Mouse (Mus musculus): ENCODE measurements around the gene Acot6. TPM values are rescaled to one million over a fixed set of nuclear protein-coding genes. Genes with fewer than 3 reads are reported as not detected.
"Not testable (repeated sequence)": the region's sequence is repeated elsewhere in the genome, so short reads cannot be mapped to it uniquely, and the experiment has no call there.

Gene Acot6
- total and polyA plus RNA-seq, 3 experiments = 3.2 to 3.3 TPM; not detected in 1

DNA sequence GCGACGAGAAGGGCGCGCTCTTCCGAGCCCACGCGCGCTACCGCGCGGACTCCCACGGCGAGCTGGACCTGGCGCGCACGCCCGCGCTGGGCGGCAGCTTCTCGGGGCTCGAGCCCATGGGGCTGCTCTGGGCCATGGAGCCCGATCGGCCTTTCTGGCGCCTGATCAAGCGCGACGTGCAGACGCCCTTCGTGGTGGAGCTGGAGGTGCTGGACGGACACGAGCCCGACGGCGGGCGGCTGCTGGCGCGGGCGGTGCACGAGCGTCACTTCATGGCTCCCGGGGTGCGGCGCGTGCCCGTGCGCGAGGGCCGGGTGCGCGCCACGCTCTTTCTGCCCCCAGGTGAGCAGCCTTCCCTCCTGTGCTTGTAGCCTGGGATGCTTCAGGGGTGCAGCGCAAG, 30.9 kb upstream of the Acot6 start:
- not testable (repeated sequence) for H3K27ac ChIP-seq (ENCODE audit: control insufficient read depth, low read depth, low read length); H3K9ac ChIP-seq (ENCODE audit: control insufficient read depth, low read depth, low read length, poor library complexity, severe bottlenecking); H3K27me3 ChIP-seq (ENCODE audit: control insufficient read depth in 1 of 2, insufficient read depth in 2 of 2, low read length in 2 of 2); H3K79me2 ChIP-seq (ENCODE audit: control insufficient read depth, insufficient read depth, low read length, poor library complexity); H3K9me3 ChIP-seq (replicated peaks; ENCODE audit: insufficient read depth, low read length); H3K36me3 ChIP-seq (ENCODE audit: control insufficient read depth in 1 of 2, insufficient read depth in 2 of 2, low read length in 2 of 2); DNase-seq (ENCODE audit: low read depth, low spot score); H3K4me3 ChIP-seq (ENCODE audit: control insufficient read depth in 1 of 2, insufficient read depth in 1 of 2, low read depth in 2 of 2, low read length in 2 of 2); H3K4me1 ChIP-seq (ENCODE audit: control insufficient read depth in 1 of 2, insufficient read depth in 2 of 2, low read length in 2 of 2)
- TF ChIP-seq POLR2A (IDR thresholded peaks at IDR 0.05; ENCODE audit: control insufficient read depth in 1 of 2, insufficient read depth in 1 of 2, low read depth in 1 of 2, low read length in 2 of 2, poor library complexity in 1 of 2) = 0 out of 4 replicates have a peak, but pooled peaks of 1 of the 2 experiments have one; percentile 23

DNA sequence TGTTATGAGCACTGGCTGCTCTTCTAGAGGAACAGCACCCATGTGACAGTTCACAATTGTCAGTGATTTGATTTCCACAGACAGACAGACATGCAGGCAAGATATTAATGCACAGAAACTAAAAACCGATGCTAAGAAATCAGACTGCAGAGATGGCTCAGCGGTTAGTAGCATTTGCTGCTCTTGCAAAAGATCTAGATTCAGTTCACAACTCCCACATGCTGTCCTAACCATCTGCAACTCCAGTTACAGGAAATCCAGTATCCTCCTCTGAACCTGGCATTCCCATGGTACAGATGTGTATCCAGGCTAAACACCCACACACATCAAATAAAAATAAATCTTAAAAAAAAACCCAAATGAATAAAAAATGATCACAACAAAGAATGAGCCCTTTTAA, 28.8 kb upstream of the Acot6 start:
- Histone ChIP-seq H3K9ac (ENCODE audit: control insufficient read depth, low read depth, low read length, poor library complexity, severe bottlenecking) (no peak overlapping the region), H3K79me2 (ENCODE audit: control insufficient read depth, insufficient read depth, low read length, poor library complexity) (no peaks in the 10 kb centered on the region), H3K36me3 (ENCODE audit: control insufficient read depth in 1 of 2, insufficient read depth in 2 of 2, low read length in 2 of 2) (no peaks in the 10 kb centered on the region), H3K27me3 (ENCODE audit: control insufficient read depth in 1 of 2, insufficient read depth in 2 of 2, low read length in 2 of 2) (peaks cover 1 to 2% of the 10 kb centered on the region in 2 experiments; a peak in 2 of 4 replicates), H3K4me3 (ENCODE audit: control insufficient read depth in 1 of 2, insufficient read depth in 1 of 2, low read depth in 2 of 2, low read length in 2 of 2) (no peak overlapping the region), H3K9me3 (replicated peaks; ENCODE audit: insufficient read depth, low read length) (no peaks in the 10 kb centered on the region), H3K4me1 (ENCODE audit: control insufficient read depth in 1 of 2, insufficient read depth in 2 of 2, low read length in 2 of 2) (no peaks in the 10 kb centered on the region), H3K27ac (ENCODE audit: control insufficient read depth, low read depth, low read length) (no peak overlapping the region)
- TF ChIP-seq USF2 (IDR thresholded peaks at IDR 0.05; ENCODE audit: borderline replicate concordance in 1 of 2, insufficient read depth in 1 of 2, low read depth in 1 of 2, low read length in 2 of 2) (no peak), CHD1 (IDR thresholded peaks at IDR 0.05; ENCODE audit: low read depth, low read length) (no peak), TAL1 (IDR thresholded peaks at IDR 0.05; ENCODE audit: low read length) (no peak), NELFE (IDR thresholded peaks at IDR 0.05; ENCODE audit: low read depth, low read length) (no peak), HCFC1 (IDR thresholded peaks at IDR 0.05; ENCODE audit: low read depth, low read length) (no peak), MAZ (IDR thresholded peaks at IDR 0.05; ENCODE audit: low read depth, low read length) (no peak), MAX (IDR thresholded peaks at IDR 0.05; ENCODE audit: low read length) (no peak)
- no peak for DNase-seq (ENCODE audit: low read depth, low spot score)

DNA sequence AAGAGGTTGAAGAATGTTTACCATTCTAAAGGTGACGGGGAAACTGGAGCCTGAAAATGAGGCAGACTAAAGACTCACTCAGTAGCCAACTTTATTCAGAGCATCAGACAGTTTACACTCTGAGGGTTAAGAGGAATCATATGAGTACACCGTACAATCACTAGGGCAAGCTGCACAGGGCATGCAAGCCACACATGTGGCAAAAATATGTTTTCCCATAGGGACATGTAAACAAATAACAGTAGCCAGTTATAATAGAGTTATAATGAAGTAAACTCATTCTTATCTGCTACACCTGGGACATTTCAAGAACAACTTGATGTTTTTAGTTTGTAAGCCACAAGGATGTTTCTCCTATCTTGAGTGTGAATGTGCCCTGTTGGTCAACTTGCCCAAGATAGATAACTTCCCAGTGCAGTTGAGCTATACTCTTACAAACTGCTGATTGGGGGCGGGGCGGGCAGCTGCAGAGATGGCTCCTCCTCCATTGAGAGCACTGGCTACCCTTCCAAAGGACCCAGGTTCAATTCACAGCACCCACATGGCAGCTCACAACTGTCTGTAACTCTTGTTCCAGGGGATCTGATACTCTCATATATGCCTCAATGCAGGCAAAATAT, 23.0 kb upstream of the Acot6 start:
- Histone ChIP-seq H3K27ac (ENCODE audit: control insufficient read depth, low read depth, low read length) (no peak overlapping the region), H3K9ac (ENCODE audit: control insufficient read depth, low read depth, low read length, poor library complexity, severe bottlenecking) (no peak overlapping the region), H3K79me2 (ENCODE audit: control insufficient read depth, insufficient read depth, low read length, poor library complexity) (no peaks in the 10 kb centered on the region), H3K36me3 (ENCODE audit: control insufficient read depth in 1 of 2, insufficient read depth in 2 of 2, low read length in 2 of 2) (no peaks in the 10 kb centered on the region), H3K4me3 (ENCODE audit: control insufficient read depth in 1 of 2, insufficient read depth in 1 of 2, low read depth in 2 of 2, low read length in 2 of 2) (no peak overlapping the region), H3K9me3 (replicated peaks; ENCODE audit: insufficient read depth, low read length) (no peaks in the 10 kb centered on the region), H3K27me3 (ENCODE audit: control insufficient read depth in 1 of 2, insufficient read depth in 2 of 2, low read length in 2 of 2) (peaks cover 1 to 3% of the 10 kb centered on the region in 2 experiments), H3K4me1 (ENCODE audit: control insufficient read depth in 1 of 2, insufficient read depth in 2 of 2, low read length in 2 of 2) (no peaks in the 10 kb centered on the region)
- DNase-seq (ENCODE audit: low read depth, low spot score) = peak; percentile 14
- TF ChIP-seq ZKSCAN1 (IDR thresholded peaks at IDR 0.05; ENCODE audit: low read depth, low read length) = no peak
- no peak for TF ChIP-seq RAD21 (IDR thresholded peaks at IDR 0.05; ENCODE audit: low read depth, low read length)
- TF ChIP-seq CHD2 (IDR thresholded peaks at IDR 0.05; ENCODE audit: low read length) = no peak
- no peak for TF ChIP-seq HCFC1 (IDR thresholded peaks at IDR 0.05; ENCODE audit: low read depth, low read length)
- TF ChIP-seq POLR2AphosphoS2 (IDR thresholded peaks at IDR 0.05; ENCODE audit: low read length) = no peak
- TF ChIP-seq ELF1 (IDR thresholded peaks at IDR 0.05; ENCODE audit: low read depth, low read length) = no peak
- TF ChIP-seq EP300 (IDR thresholded peaks at IDR 0.05; ENCODE audit: low read depth in 1 of 2, low read length in 2 of 2) = peak in 1 of 2 experiments; percentile 43; a peak in 1 of 4 replicates
- no peak for TF ChIP-seq E2F4 (IDR thresholded peaks at IDR 0.05; ENCODE audit: borderline replicate concordance, low read depth, low read length)
- TF ChIP-seq SMC3 (IDR thresholded peaks at IDR 0.05; ENCODE audit: low read depth, low read length) = no peak
- TF ChIP-seq POLR2AphosphoS5 (IDR thresholded peaks at IDR 0.05; ENCODE audit: borderline replicate concordance, low read depth, low read length) = no peak
- TF ChIP-seq USF1 (IDR thresholded peaks at IDR 0.05; ENCODE audit: low read depth, low read length) = no peak
- no peak for TF ChIP-seq MXI1 (IDR thresholded peaks at IDR 0.05; ENCODE audit: low read depth, low read length)
- TF ChIP-seq GATA1 (IDR thresholded peaks at IDR 0.05; ENCODE audit: low read depth, low read length) = peak; percentile 41
- TF ChIP-seq GABPA (IDR thresholded peaks at IDR 0.05; ENCODE audit: low read depth, low read length) = no peak
- peak; percentile 45; the same call in 1 of the 2 replicates for TF ChIP-seq TCF12 (IDR thresholded peaks at IDR 0.05; ENCODE audit: low read depth, low read length)
- no peak for TF ChIP-seq POLR2A (IDR thresholded peaks at IDR 0.05; ENCODE audit: control insufficient read depth in 1 of 2, insufficient read depth in 1 of 2, low read depth in 1 of 2, low read length in 2 of 2, poor library complexity in 1 of 2)
- no peak for TF ChIP-seq RCOR1 (IDR thresholded peaks at IDR 0.05; ENCODE audit: low read depth, low read length)
- no peak for TF ChIP-seq UBTF (IDR thresholded peaks at IDR 0.05; ENCODE audit: borderline replicate concordance, insufficient read depth, low read depth, low read length)
